Mouse (Mus musculus) layer of hippocampus, adult 2 months (tissue): ENCODE measurements at regions not wholly inside any gene's neighbourhood (a gene's known extent, or its start where the extent isn't known, plus 50 kb on each side); places are given as distances from the start of the nearest gene placed in this dataset.

Experiments
- DNase-seq, 2 experiments: peaks; one replicate each; pipeline ENCODE4 v3.0.0; 2022; ENCODE audit warnings: low spot score in 2 of 2
- H3K27ac ChIP-seq: fragments of 200-600 bp; 2 replicates; pipeline ENCODE4 v1.8.1; 2022
- H3K4me3 ChIP-seq: fragments of 200-600 bp; 2 replicates; pipeline ENCODE4 v1.8.1; 2022; ENCODE audit warnings: mild to moderate bottlenecking
- CTCF ChIP-seq: fragments of 200-600 bp; conservative IDR thresholded peaks from 2 replicates; pipeline ENCODE4 v1.8.1; 2022; ENCODE audit warnings: antibody characterized with exemption, mild to moderate bottlenecking, moderate library complexity

GRCm38 (mm10) chr4:88948027-88948859, 68.2 kb upstream of the Ifne start:
- TF ChIP-seq CTCF, result no peak
- no peak for DNase-seq
- Histone ChIP-seq H3K4me3 (no peak overlapping the region), H3K27ac (no peak overlapping the region)

- no peak for DNase-seq
- Histone ChIP-seq H3K4me3 (no peak overlapping the region), H3K27ac (no peak overlapping the region)
- no peak for TF ChIP-seq CTCF
These were observed 62.0 kb upstream of the Ifne start for GRCm38 (mm10) chr4:88941955-88942354.

- H3K4me3 ChIP-seq, result no peak overlapping the region
- no peak overlapping the region for H3K27ac ChIP-seq
- no peak for TF ChIP-seq CTCF
- DNase-seq, result no peak
These were observed 60.7 kb upstream of the Ifne start for GRCm38 (mm10) chr4:88940670-88941069.

GRCm38 (mm10) chr4:88939397-88939796, 59.4 kb upstream of the Ifne start:
- H3K27ac ChIP-seq, result no peak overlapping the region
- no peak for DNase-seq
- TF ChIP-seq CTCF, result no peak
- no peak overlapping the region for H3K4me3 ChIP-seq

GRCm38 (mm10) chr4:88938712-88939032, 58.7 kb upstream of the Ifne start:
- Histone ChIP-seq H3K27ac (peak overlapping the region; percentile 89), H3K4me3 (peak overlapping the region; percentile 67)
- no peak; the same call in 1 of the 2 replicates for TF ChIP-seq CTCF
- DNase-seq, result no peak

GRCm38 (mm10) chr4:88937866-88938711, 58.1 kb upstream of the Ifne start:
- no peak for TF ChIP-seq CTCF
- DNase-seq, result peak; percentile 36 to 47
- peak overlapping the region; percentile 67 for H3K4me3 ChIP-seq
- H3K27ac ChIP-seq, result peak overlapping the region; percentile 89

- TF ChIP-seq CTCF, result no peak
- H3K4me3 ChIP-seq, result no peak overlapping the region
- H3K27ac ChIP-seq, result no peak overlapping the region
- DNase-seq, result no peak
These were observed 57.0 kb upstream of the Ifne start for GRCm38 (mm10) chr4:88936976-88937375.

GRCm38 (mm10) chr4:88935901-88936300, 55.9 kb upstream of the Ifne start:
- DNase-seq, result no peak
- TF ChIP-seq CTCF, result no peak
- Histone ChIP-seq H3K4me3 (no peak overlapping the region), H3K27ac (no peak overlapping the region)

- no peak overlapping the region for H3K4me3 ChIP-seq
- no peak for DNase-seq
- no peak overlapping the region for H3K27ac ChIP-seq
- no peak for TF ChIP-seq CTCF
These were observed 55.3 kb upstream of the Ifne start for GRCm38 (mm10) chr4:88935316-88935715.

- DNase-seq, result no peak
- Histone ChIP-seq H3K27ac (no peak overlapping the region), H3K4me3 (no peak overlapping the region)
- no peak for TF ChIP-seq CTCF
These were observed 54.4 kb upstream of the Ifne start for GRCm38 (mm10) chr4:88934266-88935025.

GRCm38 (mm10) chr4:88931217-88931616, 51.2 kb upstream of the Ifne start:
- H3K4me3 ChIP-seq, result no peak overlapping the region
- DNase-seq, result no peak
- H3K27ac ChIP-seq, result no peak overlapping the region
- TF ChIP-seq CTCF, result no peak
